Mouse (Mus musculus): ENCODE data around the gene Gm17334.

Gene Gm17334

GRCm38 (mm10) chr11:53773087-53773486, at the start of gene Gm17334:
Gm17334 (minus strand) TSS chr11:53773187.
- no peak for TF ChIP-seq GATA4 (IDR thresholded peaks at IDR 0.05; ENCODE audit: insufficient replicate concordance, low read length)

GRCm38 (mm10) chr11:53821945-53822338, 49.0 kb upstream of the Gm17334 start:
- no peak for TF ChIP-seq GATA4 (IDR thresholded peaks at IDR 0.05; ENCODE audit: insufficient replicate concordance, low read length)

GRCm38 (mm10) chr11:53821230-53821944, 48.4 kb upstream of the Gm17334 start:
- TF ChIP-seq GATA4 (IDR thresholded peaks at IDR 0.05; ENCODE audit: insufficient replicate concordance, low read length) = no peak

- TF ChIP-seq GATA4 (IDR thresholded peaks at IDR 0.05; ENCODE audit: insufficient replicate concordance, low read length) = no peak
These were observed 47.7 kb upstream of the Gm17334 start for GRCm38 (mm10) chr11:53820516-53821170.

GRCm38 (mm10) chr11:53819511-53819910, 46.5 kb upstream of the Gm17334 start:
- no peak for TF ChIP-seq GATA4 (IDR thresholded peaks at IDR 0.05; ENCODE audit: insufficient replicate concordance, low read length)

- no peak for TF ChIP-seq GATA4 (IDR thresholded peaks at IDR 0.05; ENCODE audit: insufficient replicate concordance, low read length)
These were observed 45.8 kb upstream of the Gm17334 start for GRCm38 (mm10) chr11:53818794-53819193.

- no peak for TF ChIP-seq GATA4 (IDR thresholded peaks at IDR 0.05; ENCODE audit: insufficient replicate concordance, low read length)
These were observed 43.9 kb upstream of the Gm17334 start for GRCm38 (mm10) chr11:53816841-53817375.

GRCm38 (mm10) chr11:53814810-53815209, 41.8 kb upstream of the Gm17334 start:
- TF ChIP-seq GATA4 (IDR thresholded peaks at IDR 0.05; ENCODE audit: insufficient replicate concordance, low read length) = no peak

GRCm38 (mm10) chr11:53813001-53813868, 40.2 kb upstream of the Gm17334 start:
- TF ChIP-seq GATA4 (IDR thresholded peaks at IDR 0.05; ENCODE audit: insufficient replicate concordance, low read length) = no peak

GRCm38 (mm10) chr11:53811312-53811711, 38.3 kb upstream of the Gm17334 start:
- no peak for TF ChIP-seq GATA4 (IDR thresholded peaks at IDR 0.05; ENCODE audit: insufficient replicate concordance, low read length)

GRCm38 (mm10) chr11:53810749-53811148, 37.8 kb upstream of the Gm17334 start:
- TF ChIP-seq GATA4 (IDR thresholded peaks at IDR 0.05; ENCODE audit: insufficient replicate concordance, low read length) = no peak

GRCm38 (mm10) chr11:53810156-53810555, 37.2 kb upstream of the Gm17334 start:
- no peak for TF ChIP-seq GATA4 (IDR thresholded peaks at IDR 0.05; ENCODE audit: insufficient replicate concordance, low read length)

- TF ChIP-seq GATA4 (IDR thresholded peaks at IDR 0.05; ENCODE audit: insufficient replicate concordance, low read length) = no peak
These were observed 36.4 kb upstream of the Gm17334 start for GRCm38 (mm10) chr11:53809354-53809753.

GRCm38 (mm10) chr11:53805786-53806185, 32.8 kb upstream of the Gm17334 start:
- TF ChIP-seq GATA4 (IDR thresholded peaks at IDR 0.05; ENCODE audit: insufficient replicate concordance, low read length) = peak; percentile 28; the same call in 1 of the 2 replicates

Measured in liver, adult (tissue).